Mouse (Mus musculus): ENCODE measurements around the gene Mitf.

DNA sequence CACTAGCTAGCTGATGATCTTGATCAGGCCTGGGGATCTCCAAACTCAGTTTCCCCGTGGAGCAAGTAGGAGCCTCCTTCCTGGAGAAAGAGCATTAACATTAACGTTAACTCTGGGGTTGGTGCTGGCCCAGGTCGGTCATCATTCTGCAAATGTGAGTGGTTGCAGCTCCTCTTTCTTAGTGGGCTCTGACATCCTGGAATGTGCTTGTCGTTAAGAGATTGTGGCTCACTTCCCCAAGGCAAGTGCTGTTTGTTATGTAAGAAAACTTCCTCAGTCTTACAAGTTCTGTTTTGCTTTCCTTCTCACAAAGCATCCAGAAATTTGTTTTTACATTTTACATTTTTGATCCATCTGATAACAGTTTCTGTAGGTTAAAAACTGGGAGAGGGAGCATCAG, 7.3 kb downstream of the Mitf start:
- TF ChIP-seq POLR2A (IDR thresholded peaks at IDR 0.05; ENCODE audit: borderline replicate concordance, extremely low read depth, low read depth, low read length): no peak
- no peak for TF ChIP-seq CTCF (IDR thresholded peaks at IDR 0.05; ENCODE audit: insufficient read depth, low read length)
